Mouse (Mus musculus) brain, embryonic 18.5 days (tissue): ENCODE data around the gene Rbm20.

Source experiments
- DNase-seq: peaks from one replicate; pipeline ENCODE4 v3.0.0-alpha.2; 2012; ENCODE audit warnings: low read depth, low spot score

The Rbm20 gene

DNA sequence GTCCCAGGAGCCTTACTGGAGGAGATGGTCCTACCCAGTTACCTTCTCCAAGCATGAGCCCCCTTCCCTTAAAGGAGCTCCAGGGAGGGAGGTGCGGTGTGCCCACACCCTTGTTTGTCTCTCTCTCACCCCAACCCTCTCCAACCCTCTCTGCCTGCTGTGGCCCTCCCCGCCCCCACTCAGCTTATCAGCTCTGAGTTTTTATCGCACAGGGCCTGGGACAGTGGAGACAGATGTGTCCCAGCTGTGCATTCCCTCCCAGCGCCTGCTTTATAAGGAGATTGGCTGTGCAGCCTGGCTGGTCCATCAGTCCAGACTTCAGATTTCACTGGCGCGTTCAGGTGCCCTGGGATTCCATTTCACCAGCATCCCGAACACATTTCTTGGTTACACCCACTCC is 132.9 kb downstream of the Rbm20 start:
- DNase-seq = no peak

DNA sequence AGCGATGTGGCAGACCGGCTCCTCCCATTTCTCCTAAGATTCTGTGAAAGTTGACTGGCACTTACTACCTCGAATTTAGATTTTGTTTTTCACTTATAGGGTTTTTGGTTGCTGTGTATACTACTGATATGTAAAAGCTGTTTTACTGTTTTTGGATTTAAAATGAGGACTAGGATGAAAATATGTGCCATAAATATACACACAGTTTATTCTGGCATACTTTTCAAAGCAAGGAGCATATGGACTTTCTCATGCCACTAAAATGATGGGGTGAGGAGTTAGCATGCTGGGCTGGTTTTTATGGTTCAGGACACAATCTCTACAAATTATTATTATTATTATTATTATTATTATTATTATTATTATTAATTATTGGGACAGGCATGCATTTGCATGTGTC is 133.5 kb downstream of the Rbm20 start:
- DNase-seq = no peak

DNA sequence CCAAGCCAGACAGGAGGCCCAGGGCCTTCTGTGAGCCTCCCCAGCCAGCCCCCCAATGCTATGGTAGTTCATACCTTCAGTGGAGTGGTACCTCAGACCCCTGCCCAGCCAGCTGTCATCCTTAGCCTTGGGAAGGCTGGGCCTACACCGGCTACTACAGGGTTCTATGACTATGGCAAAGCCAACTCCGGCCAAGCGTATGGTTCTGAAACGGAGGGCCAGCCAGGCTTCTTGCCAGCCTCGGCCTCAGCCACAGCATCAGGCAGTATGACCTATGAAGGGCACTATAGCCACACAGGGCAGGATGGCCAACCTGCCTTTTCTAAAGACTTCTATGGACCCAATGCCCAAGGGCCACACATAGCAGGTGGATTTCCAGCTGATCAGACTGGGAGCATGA is 136.5 kb downstream of the Rbm20 start:
- DNase-seq = no peak

DNA sequence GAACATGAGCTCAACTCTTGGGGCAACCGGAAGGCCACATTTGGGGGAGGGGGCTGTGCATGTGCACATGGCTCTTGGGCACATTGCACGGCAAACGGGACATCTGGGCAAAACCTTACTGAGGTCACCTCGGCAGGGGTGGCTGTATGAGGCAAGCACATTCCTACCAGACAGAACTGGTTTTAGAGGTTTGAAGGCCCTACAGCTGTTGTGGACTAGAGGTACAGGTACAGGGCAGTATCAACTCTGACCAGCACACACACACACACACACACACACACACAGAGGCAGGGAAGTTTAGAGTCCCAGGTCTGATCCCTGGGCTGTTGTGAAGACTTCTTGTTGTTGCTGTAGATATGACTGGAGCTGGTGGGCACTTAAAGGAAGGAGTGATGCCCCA is 138.6 kb downstream of the Rbm20 start:
- no peak for DNase-seq

DNA sequence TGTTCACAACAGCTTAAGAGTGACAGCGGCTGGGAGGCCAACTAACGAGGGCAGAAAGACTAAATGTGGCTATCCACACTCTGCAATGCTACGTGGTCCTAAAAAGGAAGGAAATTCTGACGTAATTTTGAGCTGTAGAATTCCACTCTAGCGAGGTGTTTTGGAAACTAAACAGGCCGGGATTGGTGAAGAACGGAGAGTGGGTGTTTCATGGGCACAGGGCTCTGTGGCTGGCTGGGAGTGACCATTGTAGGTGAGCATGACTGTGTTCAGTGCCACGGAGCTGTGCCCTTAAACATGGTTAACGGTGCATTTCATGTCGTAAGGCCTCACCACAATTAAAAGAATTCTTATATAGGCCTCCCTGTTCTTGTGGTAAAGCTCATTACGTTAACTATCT is 139.1 kb downstream of the Rbm20 start:
- DNase-seq = no peak

DNA sequence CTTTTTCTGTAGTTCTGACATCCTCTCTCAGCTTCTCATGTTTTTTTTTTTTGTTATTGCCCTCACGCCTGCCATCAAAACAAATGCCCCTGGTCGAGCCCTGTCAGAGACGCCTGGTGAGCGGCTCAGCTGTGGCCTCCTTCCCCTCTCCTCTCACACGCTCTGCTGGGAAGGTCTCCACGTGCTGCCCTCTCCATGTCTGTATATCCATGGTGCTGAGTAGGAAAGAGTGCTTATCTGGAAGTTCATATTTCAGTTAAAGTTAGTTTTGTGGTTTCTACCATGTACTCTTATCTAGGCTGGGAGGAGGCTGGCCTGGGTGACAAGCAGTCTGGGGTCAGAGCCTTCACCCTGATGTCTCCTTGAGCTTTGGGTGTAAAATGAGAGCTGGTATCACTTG is 142.2 kb downstream of the Rbm20 start:
- no peak for DNase-seq

DNA sequence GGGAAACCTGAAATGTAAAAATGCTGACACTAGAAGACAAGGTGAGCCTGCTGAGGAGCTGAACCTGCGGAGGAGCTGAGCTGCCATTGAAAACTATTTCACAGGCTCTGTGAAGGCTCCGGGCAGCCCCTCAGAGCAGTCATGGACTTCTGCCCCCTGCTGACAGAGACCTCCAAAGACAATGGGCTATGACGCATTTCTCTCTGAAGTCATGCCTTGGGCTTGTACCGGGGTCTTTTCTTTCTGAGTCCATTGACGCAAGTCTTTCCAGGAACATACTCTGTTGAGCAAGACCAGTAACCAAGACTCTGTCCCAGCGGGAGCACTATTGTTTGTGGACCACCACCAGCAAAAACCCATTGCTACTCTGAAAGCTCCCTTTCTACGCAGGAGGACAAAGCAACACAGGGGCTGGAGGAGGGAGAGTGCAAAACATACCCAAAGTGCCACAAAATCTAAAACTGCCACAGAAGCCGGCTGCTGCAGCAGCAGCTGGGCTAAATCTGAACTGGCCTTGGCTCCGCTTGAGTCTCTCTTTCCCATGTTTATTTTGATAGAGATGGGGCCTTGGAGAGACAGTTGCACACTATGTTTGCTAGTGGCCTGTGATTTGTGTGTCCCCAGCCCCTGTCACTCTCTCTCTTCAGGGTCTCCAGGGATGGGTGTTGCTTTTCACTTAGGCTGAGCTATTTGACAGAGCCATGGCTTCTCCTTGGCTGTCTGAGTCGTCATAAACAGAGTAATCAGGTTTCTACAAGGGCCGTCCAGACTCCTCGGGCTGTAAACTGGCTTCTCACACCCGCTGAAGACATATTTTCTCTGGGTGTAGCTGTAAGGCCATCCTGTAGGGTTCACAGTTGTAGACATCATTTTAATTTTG is 144.4 kb downstream of the Rbm20 start:
- no peak for DNase-seq

DNA sequence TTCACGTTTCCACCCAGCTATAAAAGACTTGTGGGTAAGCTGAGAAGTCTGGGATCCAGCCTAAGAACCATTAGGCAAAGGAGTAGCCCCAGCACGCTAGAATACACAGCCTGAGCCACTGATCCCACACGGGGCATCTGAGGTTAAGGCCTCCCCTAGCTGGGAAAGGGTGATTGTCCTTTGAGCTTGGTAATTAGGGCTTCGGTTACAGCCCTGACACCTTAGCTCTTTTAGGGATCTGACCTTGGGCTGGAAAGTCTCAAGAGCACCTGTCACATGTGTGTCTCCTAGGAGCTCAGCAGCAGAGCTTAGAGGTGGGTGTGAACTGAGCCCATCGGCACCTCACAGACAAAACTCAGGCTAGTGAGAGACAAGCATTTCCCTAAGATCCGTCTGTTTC is 146.7 kb downstream of the Rbm20 start:
- DNase-seq = no peak

DNA sequence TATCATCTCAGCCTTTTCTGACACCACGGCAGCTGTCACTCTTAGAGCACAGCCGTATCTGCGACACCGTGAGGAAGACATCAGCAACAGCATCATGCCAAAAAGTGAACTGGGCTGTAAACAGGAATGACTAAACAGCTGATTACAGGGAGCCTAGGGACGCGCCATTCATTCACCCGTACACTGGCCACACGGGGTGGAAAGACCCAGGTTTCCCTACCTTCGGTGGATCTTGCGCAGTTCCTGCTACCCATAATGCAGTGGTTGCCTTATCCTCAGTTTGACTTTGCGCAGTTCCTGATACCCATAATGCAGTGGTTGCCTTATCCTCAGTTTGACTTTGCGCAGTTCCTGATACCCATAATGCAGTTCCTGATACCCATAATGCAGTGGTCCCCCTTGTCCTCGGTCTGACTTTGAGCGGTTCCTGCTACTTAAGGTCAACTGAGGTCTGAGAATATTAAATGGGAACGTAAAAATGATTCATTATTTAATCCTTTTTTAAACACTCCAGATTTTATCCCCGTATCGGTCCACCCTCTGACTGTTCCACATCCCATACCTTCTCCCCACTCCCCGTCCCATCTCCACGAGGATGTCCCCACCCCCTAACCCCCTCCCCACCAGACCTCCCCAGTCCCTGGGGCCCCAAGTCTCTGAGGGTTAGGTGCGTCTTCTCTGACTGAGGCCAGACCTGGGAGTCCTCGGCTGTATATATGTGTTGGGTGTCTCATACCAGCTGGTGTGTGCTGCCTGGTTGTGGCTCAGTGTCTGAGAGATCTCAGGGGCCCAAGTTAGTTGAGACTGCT is 148.0 kb downstream of the Rbm20 start:
- no peak for DNase-seq

DNA sequence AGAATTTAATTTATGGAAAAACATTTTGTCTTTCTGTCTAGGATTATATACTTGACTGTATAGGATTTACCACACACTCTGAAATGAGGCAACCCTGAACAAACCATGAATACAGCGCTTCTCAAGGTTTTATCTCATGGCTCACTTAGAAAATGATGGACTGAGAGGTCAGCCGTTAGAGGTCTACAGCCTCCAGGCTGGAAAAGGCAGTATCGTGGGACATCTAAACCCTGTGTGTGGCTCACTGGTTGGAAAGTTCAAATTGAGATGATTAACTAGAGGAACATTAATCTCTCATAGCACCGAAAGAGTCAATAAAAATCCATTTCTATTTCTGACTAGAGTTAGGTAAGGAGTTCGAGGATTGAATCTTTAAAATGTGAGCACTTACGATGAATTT is 152.9 kb downstream of the Rbm20 start:
- DNase-seq = no peak

DNA sequence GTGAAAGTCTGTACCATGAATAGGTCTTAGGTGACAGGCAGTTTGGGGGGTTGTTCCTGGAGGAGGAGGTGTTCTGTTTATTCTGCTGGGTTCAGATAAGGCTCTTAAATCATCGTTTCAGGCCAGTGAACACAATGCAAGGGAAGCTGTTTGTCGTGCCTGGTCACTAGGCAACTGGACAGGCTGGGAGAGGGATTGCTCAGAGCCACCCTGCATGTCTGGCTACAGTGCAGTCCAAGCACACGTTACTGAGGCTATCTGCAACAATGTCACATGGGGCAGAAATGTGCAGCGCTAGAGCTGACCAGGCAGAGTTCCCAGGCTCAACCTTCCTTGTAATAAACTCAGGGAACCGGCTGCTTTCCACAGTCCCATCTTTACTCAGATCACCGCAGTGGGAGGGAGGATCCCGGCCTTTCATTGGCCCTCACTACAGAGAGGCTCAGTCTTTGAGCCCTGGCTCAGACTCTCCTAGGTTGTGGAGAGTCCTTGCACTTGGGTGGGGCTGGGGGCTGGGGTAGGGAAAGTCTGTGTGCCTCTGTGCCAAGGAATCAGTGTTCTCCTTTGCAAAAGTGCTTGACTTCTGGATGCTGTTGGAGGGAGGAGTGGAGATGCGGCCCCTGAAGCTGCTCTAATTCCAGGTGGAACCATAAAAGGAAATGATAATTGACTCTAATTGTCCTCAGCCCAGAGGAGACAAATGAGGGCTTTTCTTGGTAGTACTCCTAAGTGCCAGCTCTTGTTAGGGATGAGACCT is 153.5 kb downstream of the Rbm20 start:
- no peak for DNase-seq

DNA sequence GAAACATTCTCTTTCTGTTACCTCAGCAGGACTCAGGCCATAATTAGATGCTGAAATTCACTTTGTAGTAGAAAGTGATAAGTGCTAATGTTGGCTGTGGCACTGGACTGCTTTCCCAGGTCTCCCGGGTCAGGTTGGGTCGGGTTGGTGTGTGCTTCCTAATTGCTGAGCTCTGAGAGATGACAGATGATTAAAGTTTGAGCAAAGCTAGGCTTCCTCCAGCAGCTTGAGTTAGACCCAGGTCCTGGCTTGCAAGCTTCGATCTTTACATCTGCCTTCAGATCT is 154.0 kb downstream of the Rbm20 start:
- no peak for DNase-seq

DNA sequence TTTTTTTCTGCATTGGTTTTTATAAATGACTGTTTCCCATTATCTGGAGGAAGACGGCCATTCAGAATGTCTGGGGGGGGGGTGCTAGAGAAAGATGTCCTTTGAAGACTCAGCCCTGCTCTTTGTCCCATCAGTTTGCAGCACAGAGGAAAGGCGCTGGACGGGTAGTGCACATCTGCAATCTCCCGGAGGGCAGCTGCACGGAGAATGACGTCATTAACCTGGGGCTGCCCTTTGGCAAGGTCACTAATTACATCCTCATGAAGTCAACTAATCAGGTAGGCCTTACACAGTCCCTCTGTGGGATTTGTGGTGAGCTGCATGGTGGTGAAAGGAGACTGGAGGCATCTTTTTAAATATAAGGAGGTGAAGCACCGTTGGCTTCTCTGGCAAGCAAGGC is 155.4 kb downstream of the Rbm20 start:
- no peak for DNase-seq

DNA sequence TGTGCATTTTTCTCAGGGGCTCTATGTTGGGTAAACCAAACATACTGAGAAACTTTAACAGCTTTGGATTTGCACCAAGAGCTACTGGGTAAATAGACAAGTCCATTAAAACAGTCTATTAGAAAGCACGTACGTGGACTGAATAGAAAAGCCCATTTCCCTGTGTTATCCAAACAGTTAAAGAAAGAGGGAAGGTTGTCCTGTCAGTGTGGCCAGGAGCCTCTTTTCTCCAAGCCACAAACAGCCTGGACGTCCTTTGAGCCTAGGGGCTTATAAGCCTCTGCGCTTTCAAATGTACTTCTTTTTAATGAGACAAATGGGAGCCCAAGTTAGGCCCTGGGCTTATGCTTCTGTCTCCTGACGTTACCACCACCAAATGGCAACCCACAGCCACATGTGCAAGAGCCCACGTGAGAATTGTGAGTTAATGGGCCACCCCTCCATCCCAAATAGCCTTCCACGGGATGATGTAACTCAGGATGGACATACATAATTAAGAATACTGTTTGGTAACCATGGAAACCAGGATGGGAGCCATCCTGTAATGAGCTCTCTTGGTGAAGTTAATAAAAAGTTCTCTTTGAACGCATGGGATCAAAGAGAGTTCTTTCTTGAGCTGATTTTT is 156.8 kb downstream of the Rbm20 start:
- DNase-seq = no peak

DNA sequence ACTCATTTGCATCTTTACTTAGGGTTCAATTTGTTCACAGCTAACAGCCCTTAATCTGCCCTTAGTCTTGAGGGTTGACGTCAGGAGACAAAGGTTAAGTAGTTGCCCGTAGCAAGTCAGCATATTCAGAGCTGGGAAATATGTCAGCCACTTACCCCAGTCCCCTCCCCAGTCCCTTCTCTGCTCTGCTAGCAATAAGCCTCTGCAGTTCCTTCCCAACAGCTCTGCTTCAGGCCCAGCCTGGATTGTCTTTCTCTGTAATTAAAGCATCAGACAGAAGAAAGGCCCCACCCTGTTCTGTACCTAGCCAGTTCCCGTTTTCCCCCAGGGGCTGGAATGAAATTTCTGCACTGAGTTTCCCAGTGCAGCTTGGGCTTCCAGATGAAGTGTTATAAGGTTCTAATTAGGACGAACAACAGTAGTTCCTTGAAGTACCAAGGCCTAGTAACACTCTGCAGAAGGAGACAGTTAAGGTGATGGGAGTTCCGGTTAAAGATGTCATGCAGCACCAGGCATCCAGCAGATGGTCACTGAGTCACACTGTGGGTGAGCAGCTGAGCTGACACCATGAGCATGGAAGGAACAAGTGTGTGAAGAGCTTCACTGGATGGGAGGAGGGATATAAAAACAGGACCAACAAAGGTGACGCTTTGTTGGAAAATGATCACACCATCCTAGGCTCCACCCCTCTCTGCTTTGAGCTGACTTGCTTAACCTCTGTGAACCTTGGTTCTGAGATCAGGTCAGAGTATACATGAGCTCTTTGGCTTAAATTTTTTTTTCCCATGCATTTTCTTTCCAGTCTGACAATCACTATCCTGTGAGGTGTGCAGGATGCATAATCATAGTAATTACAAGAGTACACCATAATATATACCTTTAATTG is 159.7 kb downstream of the Rbm20 start:
- DNase-seq = no peak

DNA sequence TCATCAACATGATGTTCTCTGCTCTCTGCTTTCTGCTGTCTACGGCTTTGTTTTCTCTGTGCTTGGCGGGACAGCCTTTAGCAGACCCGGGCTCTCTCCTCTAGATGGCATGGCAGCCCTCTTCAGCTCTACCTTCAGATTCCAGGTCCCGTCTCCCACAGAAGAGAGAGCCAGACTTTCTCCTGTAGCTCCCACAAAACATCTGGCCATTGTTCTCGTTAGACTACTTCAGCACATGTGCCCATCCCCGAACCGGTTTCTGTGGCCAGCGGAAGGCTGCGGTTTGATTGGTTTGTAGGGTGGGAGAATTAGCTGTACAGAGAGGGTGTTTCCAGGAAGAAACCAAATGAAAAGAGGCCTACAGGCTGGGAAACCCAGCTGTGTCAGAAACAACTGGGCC is 161.7 kb downstream of the Rbm20 start:
- no peak for DNase-seq

DNA sequence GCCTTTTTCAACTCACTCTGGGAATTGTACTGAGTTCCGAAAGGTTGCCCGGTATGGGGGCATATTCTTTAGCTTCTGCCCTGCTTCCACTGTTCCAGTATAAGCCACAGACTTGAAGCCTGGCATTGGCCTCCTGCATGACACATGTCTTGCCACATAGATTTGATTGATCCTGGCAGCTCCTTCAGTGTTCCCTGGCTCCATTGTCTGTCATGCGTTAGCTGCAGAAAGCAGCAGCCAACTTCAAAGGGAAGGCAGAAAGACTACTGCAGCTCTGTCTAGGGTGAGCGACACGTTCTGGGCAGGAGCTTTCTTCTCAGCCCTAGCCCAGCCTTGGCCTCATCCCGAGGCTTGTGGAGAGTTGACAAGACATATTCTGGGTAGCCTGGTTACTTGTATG is 162.7 kb downstream of the Rbm20 start:
- DNase-seq = no peak

DNA sequence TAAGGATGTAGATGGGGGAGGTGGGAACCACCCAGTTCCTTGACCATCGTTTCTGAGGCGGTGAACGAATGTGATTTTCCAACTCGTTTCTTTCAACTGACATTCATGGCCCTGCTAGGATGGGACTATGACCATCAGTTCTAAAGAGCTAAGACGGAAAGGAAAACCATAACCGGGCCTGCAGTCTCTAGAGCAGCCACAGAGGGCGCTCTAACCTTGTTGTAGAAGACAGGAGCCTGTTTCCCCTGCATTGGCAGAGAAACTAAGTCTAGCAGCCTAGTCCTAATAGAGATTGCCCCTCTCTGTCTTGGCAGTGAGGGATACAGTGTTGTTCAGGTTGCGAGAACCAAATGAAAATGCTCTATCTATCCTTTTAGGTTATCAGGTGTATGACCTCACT is 164.8 kb downstream of the Rbm20 start:
- no peak for DNase-seq

DNA sequence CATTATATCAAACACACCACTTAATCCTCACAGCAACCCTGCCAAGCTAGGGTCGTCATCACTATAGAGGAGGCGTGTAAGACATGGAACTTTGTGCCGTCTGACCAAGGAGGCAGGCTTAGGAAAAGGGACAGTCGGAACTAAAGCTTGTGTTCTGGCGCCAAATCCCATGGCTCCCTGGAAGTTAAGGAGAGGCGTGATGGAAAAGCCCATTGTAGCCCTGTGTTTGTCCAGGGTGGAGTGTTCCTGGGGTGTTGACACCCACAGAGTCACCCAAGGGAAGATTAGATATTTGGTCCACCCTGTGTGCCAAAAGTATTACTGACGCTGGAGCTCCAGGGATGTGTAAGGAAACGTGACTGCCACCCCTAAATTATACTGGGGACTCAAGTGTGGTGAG is 166.9 kb downstream of the Rbm20 start:
- no peak for DNase-seq

DNA sequence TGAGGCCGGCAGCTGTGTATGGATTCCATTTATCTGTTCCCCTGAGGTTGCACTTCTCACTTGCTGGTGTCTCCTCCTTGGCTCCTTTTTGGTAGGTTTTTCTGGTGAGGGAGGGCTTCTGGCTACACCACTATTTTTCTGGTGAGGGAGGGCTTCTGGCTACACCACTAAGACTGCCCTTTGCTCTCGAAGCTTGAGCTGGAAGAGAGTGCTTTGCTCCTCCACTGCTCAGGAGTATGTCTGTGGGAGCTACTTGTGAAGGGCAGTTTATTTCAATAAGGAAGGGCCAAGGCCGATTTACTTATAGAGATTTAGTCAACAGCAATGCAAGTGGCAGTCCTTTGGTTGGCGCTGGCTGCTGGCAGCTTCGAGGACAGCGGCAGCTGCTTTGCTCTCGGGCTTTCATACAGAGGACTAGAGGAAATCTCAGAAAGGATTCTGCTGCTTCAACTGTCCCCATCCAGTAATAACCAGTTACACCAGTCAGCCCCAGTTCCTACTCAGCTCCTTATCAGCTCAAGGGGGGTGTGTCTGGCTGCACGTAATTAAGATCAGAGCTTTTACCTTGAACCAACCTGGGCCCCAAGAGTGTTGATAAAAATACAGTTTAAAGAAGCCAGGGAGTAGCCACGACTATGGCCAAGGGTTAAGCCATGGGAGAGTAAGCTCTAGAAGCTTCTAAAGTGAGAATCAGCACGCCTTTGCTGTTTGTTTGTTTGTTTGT is 171.3 kb downstream of the Rbm20 start:
- DNase-seq = no peak
